Mouse (Mus musculus) skeletal muscle tissue, postnatal 0 days (tissue): ENCODE data around the gene Gm21822. TPM values are rescaled to one million over a fixed set of nuclear protein-coding genes. Genes with fewer than 3 reads are reported as not detected.

Experiments used
- polyA plus RNA-seq: library from polyadenylated mRNA; unstranded; fragments of >200 nt; fragmentation: Nextera tagmentation; extraction: Ambion mirVana; gene quantifications from 2 replicates; pipeline ENCODE4 v1.2.1, GENCODE M21; 2015

Gene Gm21822
- not detected in 2 replicates for polyA plus RNA-seq

GRCm38 (mm10) chrY:18654182-18654581, at the start of gene Gm21822:
Gene Gm21822 (plus strand): TSS chrY:18654482.

